15 mouse cellular contexts compared by ENCODE assay signal in genomic region chr11:69357690-69358089, GRCm38 (mm10).
"Had no signal": no experiment of that assay in that cellular context is flagged by ENCODE, and none has a peak within 500 bp of the region (broad histone marks: within the 10 kb centered on the region; RNA-seq: fewer than 3 reads in every experiment).

No protein-coding gene starts in this region.

- ATAC-seq: midbrain, embryonic 15.5 days had no signal

- H3K27ac ChIP-seq: kidney, postnatal 0 days; layer of hippocampus, adult 2 months; limb, embryonic 12.5 days; liver, embryonic 13.5 days; macrophage; midbrain, embryonic 12.5 days; midbrain, embryonic 15.5 days; neural tube, embryonic 13.5 days had no signal

- H3K4me2 ChIP-seq: limb, embryonic 12.5 days; liver, embryonic 13.5 days; midbrain, embryonic 12.5 days; midbrain, embryonic 15.5 days; neural tube, embryonic 13.5 days had no signal

- H3K27me3 ChIP-seq: limb, embryonic 12.5 days; midbrain, embryonic 12.5 days; midbrain, embryonic 15.5 days; neural tube, embryonic 13.5 days had no signal

- DNase-seq: kidney, postnatal 25 days; layer of hippocampus, adult 9-11 months; liver, embryonic 13.5 days; lung, adult 2 months; retina, postnatal 1 day; right cerebral cortex, postnatal 25 days; thymus, adult 18-20 months; thymus, postnatal 36 days had no signal

- H3K9ac ChIP-seq: limb, embryonic 12.5 days; liver, embryonic 13.5 days; midbrain, embryonic 12.5 days; midbrain, embryonic 15.5 days; neural tube, embryonic 13.5 days had no signal

- H3K4me1 ChIP-seq: liver, embryonic 13.5 days; midbrain, embryonic 15.5 days; neural tube, embryonic 13.5 days had no signal

- H3K9me3 ChIP-seq: limb, embryonic 12.5 days; liver, embryonic 13.5 days; midbrain, embryonic 12.5 days; midbrain, embryonic 15.5 days; neural tube, embryonic 13.5 days had no signal

- H3K4me3 ChIP-seq: layer of hippocampus, adult 2 months; limb, embryonic 12.5 days; liver, embryonic 13.5 days; midbrain, embryonic 12.5 days; midbrain, embryonic 15.5 days; neural tube, embryonic 13.5 days had no signal
